Mouse (Mus musculus) heart, adult 10 weeks (tissue): Measurements from ENCODE around the gene Cypt12. TPM values are rescaled to one million over a fixed set of nuclear protein-coding genes. Genes with fewer than 3 reads are reported as not detected.

Source experiments
- polyA plus RNA-seq: library from polyadenylated mRNA; stranded (reverse); fragments of 350-450 nt; fragmentation: Illumina TruSeq; extraction: RNeasy Lipid Tissue Mini Kit (QIAGEN cat#74804); gene quantifications from one replicate; pipeline ENCODE4 v1.2.3, GENCODE M21; 2014; ENCODE audit warnings: low read depth, low replicate concordance

Cypt12 gene
- not detected for polyA plus RNA-seq

DNA sequence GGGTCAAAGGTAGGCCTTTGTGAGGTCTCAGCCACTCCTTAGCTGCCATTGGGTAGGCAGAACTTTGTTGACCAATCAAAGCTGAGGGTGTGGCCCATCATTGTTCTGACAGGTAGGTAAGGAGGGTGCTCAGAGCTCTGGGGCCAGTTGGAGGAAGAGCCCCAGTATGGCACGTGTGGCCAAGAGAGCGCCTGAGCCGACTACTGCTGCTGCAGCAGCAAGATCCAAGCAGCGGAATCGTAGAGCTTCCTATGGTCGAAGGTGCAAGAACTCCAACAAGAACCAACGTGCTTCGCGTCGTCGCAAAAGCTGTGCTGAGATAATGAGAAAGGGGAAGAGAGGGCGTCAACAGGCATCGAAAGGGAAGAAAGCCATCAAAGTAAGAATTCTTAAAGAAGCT is at the start of gene Cypt12:
Gene Cypt12 (plus strand): TSS at position 112 of the 400 bp plus-strand sequence.

